Mouse (Mus musculus): ENCODE data around the gene Fam181b. TPM values are rescaled to one million over a fixed set of nuclear protein-coding genes. Genes with fewer than 3 reads are reported as not detected.

Gene Fam181b
- polyA plus RNA-seq (2012; rRNA removed) = 1.2 and 1.4 TPM in 2 replicates

DNA sequence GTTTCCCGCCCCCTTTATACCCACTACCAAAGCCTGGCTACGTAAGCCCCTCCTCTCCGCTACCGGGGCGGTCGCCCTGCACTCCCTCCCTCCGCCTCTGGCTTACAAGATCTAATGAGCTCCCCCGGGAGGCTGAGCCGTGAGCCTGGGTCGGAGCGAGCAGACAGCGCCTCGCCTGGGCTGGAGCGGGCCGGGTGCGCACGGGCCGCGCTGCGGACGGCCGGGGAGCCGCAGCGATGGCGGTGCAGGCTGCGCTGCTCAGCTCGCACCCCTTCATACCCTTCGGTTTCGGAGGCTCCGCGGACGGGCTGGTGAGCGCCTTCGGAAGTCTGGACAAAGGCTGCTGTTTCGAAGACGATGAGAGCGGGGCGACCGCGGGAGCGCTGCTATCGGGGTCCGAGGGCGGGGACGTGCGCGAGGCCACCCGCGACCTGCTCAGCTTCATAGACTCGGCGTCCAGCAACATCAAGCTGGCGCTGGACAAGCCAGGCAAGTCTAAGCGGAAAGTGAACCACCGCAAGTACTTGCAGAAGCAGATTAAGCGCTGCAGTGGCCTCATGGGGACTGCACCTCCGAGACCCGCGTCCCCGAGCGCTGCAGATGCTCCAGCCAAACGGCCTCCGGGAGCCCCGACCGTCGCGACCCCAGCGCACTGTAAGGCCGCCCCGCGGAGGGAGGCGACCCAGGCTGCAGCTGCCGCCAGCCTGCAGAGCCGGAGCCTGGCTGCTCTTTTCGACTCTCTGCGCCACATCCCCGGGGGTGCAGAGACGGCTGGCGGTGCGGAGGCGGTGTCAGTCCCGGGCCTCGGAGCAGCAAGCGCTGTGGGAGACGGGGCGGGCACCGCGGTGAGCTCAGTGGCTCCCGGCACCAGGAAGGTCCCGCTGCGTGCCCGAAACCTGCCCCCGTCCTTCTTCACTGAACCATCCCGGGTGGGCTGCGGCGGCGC lies at the start of gene Fam181b:
Fam181b (plus strand) TSS at position 81 of the 946 bp plus-strand sequence.
- DNase-seq (ENCODE audit: low read depth) = no peak

DNA sequence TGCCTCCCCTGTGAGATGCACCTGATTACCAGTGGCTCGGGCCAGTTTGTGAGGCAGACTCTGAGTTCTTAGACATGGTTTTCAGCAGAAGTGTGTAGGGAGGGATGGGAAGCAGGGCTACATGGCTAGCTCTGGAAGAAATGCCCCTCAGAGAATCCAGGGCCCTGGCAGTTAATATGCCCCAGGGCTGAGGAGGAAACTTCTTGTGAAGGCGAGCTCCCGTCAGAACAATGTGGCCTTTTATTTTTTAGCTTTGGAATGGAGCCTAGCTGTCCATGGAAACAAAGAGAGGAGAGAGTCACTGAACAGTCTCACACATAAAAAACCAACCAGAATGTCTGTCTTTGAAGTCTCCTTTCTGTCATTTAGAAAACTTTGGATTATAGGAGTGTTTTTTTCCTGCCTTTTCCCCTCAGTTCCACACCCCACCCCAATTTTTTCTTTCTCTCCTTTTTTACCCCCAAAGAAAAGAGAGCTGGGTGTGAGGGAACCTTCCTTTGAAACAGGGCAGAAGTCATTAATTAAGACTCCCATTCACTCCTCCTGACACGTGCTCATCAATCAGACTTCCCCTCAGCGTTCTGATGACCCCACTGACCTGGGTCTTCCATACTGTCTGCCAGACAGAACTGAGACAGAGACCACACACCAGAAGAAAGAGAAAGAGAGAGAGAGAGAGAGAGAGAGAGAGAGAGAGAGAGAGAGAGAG lies 41.7 kb upstream of the Fam181b start:
- DNase-seq (ENCODE audit: low read depth) = no peak

DNA sequence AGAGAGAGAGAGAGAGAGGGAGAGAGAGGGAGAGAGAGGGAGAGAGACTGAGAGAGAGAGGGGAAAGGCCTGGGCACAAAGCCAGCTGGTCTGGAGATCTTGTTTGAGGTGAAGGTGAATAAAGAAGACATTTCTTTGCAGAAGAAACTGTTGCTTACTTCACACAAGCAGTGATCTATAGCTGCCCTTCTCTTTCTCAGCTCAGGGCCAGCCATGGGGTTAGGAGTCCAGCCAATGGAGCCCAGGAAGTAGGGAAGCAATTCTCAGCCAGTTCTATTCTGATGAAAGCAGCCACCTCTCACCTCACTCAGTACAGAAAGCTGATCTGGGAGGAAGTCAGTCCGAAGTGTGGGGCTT lies 41.2 kb upstream of the Fam181b start:
- DNase-seq (ENCODE audit: low read depth) = no peak

DNA sequence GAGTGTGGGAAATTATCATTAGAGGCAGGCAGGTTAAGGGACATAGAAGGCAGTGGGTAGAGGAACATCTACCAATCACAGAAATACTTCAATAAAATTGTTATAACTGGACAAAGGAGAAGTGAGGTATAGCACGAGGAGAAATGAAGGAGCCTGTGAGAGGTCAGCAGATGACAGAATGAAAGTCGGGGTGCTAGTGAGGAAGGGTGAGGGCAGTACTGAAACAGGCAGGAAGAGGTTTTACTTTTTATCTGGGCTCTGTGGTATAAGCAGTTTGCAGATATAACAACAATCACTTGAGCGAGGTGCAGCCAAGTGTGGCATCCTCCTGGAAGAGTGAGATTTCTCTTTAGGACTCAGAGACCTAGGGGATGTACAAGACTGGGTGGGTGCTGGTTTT lies 40.1 kb upstream of the Fam181b start:
- DNase-seq (ENCODE audit: low read depth) = no peak

DNA sequence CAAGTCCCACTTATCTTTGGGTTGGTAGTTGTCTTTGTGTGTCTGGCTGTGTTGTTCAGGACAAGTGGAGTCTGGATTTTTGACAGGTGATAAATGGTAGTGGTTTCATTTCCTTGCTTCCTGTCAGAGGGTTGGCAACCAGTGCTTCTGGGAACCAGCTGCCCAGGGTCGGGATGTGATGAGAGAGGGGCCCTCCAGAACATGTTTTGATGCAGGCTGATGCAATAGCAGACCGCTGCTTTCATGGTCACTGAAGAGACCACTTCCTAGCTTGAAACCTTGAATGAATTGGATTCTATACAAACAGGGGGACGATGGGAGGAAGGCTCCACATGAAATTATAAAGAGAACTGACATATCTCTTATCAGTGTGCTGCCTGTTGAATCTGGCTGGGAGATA lies 35.3 kb upstream of the Fam181b start:
- no peak for DNase-seq (ENCODE audit: low read depth)

DNA sequence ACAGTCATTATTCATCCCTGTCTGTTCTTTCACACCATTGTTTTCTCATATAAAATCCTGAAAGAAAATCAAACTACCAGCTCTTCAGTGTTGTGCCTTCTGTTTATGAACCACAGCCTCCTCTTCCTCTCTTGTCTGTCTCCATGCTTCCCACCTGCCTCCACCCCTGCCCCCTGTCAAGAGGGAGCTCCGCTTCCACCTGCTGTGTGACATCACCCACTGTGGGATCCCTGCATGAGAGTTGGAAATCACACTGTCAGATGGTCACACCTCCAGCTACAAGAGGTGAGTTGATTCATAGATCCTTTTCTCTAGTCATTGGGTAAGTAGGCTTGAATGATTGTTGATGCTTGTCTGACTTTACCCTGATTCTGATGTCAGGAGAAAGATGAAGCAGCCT lies 34.9 kb upstream of the Fam181b start:
- no peak for DNase-seq (ENCODE audit: low read depth)

DNA sequence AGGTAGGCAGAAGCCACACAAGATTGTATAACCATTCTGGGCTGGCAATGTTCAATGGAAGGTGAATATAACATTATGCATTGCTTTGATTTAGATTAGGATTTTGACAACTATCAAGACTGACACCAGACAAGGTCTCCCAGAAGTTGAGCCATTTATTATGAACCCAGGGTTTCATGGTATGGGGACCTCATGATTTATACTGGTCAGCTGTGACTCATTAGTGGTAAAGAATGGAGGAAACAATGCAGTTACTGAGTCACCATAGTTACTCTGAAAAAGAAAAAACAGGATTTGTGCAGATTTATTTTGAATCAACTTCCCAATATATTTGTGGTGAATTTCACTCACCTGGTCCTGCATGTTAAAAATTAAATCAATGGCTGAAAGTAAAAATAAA lies 18.8 kb upstream of the Fam181b start:
- no peak for DNase-seq (ENCODE audit: low read depth)

DNA sequence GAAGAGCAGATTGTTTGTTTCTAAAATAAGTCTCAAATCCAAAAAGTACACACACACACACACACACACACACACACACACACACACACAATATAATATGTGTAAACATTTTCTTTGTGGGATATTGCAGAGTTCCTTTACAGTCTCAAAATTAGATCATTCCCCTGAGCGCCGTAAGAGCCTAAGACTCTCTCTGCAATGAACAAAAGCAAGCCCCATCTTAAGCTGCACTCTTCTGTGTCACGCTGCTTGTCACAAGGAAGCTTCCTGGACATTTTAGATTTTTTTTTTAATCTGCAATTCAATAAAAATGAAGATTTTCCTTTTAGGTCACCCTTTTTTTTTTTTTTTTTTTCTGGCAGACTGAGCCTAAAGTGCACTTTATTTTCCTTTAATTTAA lies 17.9 kb upstream of the Fam181b start:
- no peak for DNase-seq (ENCODE audit: low read depth)

DNA sequence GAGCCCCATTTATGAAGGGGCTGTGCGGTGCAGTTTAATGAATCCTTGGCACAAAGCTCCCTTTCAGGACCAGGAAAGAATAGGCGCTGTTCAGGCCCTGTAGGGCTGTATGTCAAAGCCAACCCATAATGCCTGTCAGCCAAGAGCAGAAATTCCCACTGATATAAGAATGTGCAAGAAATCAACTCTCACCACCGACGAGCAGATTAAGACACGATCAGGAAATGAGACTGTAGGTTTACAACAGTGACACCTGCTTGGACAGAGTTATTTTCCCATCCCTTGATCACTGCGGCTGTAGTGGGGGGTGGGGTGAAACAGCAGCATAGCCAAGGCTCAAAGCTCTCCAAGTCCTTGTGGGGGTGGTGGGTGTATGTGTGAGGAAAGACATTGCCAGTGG lies 17.5 kb upstream of the Fam181b start:
- DNase-seq (ENCODE audit: low read depth) = no peak

DNA sequence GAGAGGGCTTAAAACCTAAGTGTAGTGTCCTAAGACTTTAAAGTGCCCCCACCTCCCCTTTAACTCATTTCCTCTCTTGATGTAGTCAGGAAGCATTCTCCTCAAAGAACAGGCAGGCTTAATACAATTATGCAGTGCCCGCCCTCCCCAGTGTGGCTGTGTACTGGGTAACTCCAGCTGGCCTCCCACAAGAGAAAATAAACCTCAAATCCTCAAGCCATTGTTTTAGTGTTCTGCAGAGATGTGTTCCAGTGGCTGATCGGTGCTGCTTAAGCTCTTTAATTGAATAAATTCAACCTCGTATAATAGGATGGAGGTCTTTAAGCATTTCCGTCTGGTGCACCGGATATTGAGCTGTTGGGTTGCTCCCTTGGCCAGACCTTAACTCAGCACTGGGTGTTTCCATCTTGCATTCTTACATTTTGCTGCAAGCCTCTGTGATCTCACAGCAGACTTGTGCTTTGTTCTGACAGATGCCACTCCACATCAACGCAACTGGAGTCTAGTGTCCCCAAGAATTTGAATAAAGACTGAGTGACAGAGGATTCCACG lies 12.1 kb upstream of the Fam181b start:
- no peak for DNase-seq (ENCODE audit: low read depth)

DNA sequence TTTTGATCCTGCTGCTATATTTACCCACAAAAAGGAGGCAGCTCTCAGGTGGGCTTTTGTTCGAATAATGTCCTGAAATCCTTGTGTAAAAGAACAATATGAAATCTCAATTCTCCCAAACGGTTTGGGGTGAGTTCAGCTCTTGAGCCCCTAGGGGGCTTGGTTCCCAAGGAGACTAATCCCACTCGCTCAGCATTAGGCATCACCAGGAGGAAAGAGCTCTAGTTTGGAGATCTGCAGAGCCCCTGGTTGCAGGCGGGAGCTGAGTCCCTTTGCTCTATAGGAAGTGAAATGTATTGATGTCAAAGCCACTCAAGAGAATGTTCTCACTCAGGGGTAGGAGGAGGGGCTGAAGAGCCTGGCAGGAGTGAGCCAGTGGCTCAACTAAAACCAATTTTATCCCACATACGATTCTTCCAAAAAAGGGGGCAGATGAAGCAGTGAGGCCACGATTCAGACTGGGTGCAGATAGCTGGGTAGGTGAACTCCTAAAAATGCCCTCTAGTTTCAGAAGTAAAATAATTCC lies 3.2 kb upstream of the Fam181b start:
- DNase-seq (ENCODE audit: low read depth) = no peak

DNA sequence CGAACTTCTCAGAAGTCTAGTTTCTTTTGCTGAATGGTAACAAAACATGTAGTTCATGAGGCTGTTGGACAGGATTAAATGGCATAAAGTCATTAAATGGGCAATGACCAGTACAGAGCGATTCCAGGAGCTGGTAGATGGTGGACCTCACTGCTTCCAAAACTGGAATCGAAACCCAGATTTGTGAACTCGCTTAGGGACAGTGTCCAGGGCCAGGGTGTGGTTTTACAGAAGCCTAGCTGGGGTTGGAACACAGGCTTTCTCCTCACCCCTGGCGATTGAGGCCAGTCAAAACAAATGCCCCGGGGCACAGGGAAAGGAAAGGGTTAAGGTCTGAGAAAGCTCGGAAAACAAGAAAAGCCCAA lies 263 bp upstream of the Fam181b start:
- DNase-seq (ENCODE audit: low read depth) = no peak

DNA sequence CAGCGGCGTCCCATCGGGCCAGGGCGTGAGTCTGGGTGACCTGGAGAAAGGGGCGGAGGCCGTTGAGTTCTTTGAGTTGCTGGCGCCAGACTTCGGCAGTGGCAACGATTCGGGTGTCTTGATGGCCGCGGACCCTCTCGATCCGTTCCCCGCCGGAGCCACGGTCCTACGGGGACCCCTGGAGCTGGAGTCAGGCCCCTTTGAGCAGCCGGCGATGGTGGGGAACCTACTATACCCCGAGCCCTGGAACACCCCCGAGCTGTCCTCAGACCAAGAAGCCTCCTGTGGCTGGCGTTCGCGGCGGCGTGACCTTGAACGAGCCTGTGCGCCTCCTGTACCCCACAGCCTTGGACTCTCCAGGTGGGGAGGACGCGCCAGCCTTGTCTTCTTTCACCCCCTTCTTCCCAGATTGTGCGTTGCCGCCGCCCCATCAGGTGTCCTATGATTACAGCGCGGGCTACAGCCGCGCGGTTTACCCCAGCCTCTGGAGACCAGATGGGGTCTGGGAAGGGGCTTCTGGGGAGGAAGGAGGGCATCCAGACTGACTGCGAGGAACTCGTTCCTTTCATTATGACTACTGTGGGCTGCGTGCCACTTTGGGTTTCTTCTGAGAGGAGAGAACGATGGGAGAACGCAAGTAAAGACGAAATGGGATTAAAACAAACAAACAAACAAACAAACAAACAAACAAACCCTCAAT lies 1.2 kb downstream of the Fam181b start:
- DNase-seq (ENCODE audit: low read depth) = no peak

DNA sequence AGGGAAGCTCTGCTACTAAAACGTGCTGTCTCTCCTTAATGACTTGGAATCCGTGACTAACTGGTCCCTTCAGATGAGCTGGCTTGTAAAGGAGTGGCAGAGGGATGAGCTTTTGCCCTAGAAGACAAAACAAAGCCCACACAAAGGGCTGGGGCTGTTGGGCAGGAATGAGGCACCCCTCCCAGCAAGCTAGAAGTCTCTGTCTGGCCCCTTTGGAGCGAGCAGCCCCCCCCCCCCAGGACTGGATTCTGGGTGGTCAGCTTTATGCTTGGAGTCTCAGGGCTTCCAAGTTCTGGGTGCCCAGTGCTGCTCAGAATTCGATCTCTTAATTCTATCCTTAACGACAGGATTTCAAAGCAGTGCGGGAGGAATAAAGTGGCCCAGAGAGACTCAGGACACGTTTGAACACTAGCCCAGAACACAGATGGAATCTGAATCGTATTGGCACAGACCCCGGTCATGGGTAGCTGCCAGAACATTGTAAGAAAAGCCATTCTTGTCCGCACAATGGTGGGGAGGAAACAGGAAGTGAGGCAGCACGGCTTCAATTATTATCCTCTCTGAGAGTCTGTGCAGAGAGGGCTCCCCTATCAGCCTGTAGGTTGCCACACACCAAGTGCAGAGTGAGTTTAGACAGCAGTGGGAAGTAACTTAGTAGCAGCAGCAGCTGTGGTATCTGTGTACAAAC lies 13.8 kb downstream of the Fam181b start:
- no peak for DNase-seq (ENCODE audit: low read depth)

DNA sequence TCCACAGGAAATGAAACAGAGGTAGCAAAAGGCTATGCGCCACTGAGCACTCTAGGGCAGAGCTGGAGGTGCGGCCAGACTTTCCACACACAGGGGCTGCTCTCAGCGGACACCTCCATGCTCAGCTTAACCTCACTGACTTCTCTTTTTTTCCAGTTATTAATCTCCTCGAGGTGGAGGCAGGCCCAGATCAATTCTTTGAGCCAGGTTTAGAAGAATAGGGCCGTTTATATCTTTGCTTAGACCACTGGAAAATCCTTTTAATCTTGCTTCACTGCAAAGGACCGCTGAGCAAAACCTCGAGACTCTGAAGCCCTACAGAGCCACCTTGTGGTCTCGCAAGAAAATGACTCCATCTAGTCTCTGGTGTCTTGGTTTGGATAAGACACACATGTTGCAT lies 15.8 kb downstream of the Fam181b start:
- no peak for DNase-seq (ENCODE audit: low read depth)

DNA sequence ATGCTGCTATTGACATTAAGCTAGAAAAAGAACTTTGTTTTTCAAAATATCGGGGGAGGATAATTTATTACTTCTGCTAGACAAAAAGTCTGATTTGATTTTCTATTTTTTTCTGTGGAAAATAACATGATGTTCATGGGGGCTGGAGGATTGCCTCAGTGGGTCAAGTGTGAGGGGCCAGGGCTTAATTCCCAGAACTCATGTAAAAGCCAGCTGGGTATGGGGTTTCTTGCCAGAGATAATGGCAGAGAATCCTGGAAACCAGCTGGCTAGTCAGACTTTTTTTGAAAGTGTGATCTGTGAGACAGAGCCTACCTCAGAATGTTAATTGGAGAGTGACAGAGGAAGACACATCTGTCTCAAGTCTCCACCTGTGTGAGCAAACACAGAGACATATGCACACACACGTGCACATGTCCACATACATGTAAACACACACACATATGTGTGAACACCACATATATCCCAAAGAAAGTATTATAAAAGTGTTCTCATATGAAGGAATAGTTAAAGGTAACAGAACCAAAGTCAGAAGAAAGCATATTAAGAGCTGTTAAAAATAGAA lies 25.2 kb downstream of the Fam181b start:
- DNase-seq (ENCODE audit: low read depth) = no peak

DNA sequence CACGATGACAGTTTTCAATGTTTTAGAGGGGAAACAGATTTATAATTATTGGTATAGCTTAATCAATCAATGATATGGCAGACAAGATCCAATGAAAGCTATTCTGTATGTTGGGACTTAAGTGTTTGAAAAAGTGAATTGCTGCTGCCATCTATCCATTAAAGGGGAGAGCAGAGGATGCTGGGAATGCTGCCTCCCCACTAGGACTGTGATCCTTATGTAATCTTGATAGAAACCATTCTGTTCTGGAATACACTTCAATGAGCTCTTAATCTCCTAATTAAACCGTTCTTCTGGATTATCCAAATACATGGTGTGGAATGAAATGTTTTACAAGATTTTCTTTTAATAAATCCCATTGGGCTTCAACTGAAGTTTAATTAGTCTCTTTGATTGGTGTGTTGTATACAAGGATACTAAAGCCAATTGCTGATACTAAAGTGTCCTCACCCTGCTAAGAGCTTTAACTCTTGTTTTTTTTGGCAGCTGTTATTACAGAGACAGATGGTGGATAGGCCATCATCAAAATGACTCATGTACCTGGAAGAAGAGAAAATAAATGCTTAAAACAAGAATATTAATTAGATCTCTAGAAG lies 30.8 kb downstream of the Fam181b start:
- DNase-seq (ENCODE audit: low read depth) = no peak

DNA sequence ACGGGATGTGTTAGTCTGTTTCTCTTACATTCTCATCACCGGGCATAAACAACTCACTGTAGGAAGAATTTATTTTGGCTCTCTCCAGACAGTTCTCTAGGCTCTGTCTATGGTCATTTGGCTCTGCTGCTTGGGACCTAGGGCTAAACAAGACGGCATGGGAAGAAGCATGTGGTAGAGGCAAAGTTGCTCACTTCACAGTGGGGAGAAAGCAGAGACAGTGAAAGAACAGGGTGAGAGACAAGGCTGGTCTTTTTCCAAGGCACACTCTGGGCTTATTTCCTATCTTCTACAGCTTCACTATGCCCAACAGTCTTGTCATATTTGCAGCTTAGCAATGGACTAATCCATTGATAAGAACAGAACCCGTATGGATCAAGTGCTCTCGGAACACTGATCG lies 31.4 kb downstream of the Fam181b start:
- no peak for DNase-seq (ENCODE audit: low read depth)

DNA sequence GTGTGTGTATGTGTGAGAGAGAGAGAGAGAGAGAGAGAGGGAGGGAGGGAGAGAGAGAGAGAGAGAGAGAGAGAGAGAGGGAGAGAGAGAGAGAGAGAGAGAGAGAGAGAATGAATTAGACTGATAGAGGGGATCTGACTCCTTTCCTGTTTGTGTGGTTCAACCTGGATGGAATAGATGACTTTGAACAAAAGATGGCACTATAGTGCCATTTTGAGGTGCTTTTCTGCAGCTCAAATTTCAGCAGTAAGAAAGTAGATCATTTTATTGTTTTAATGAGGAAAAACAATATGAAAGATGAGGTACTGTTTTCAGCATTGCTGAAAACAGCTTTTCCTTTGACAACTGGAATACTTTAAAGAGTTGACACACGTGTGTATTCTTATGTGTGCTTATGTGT lies 37.9 kb downstream of the Fam181b start:
- DNase-seq (ENCODE audit: low read depth) = no peak

DNA sequence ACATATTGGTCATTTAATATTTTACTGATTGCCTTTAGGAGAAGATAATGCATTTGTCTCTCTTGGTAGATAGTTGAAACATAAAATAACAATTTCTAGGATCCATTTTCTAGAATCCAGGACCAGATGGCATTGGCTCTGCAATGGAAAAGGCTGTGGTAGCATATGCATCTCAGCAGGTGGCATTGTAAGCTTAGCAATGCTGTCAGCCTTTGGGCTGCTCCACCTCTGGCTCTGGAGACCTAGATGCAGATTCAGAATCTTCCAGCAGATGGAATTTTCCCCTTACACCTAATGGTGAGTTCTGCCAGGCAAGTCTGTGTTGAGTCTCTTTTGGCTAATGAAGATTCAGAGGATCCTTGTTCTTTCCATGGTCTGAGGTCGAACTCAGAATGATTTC lies 44.3 kb downstream of the Fam181b start:
- DNase-seq (ENCODE audit: low read depth) = no peak

Measured in gonadal fat pad, adult 2 months (tissue).